Mouse (Mus musculus) hindbrain, embryonic 11.5 days (tissue): ENCODE data around the gene Sept8. TPM values are rescaled to one million over a fixed set of nuclear protein-coding genes. Genes with fewer than 3 reads are reported as not detected.
A peak's percentile ranks its signal among the peaks of the same experiment; 100 is the strongest.

Source experiments
- ATAC-seq: fragments of 200-750 bp; cut with Nextera tagmentation; 2 replicates; pipeline ENCODE4 v1.8.0; 2017; ENCODE audit warnings: mild to moderate bottlenecking, moderate TSS enrichment, moderate library complexity; ENCODE audit not compliant: low FRiP score
- DNase-seq: peaks from one replicate; pipeline ENCODE4 v3.0.0-alpha.2; 2015; ENCODE audit warnings: low spot score
- H3K27ac ChIP-seq: fragments of 300-500 bp; sonication (generic); 2 replicates; pipeline ENCODE4 v1.5.1; 2014; ENCODE audit warnings: mild to moderate bottlenecking, low read depth, low read length
- H3K27me3 ChIP-seq: fragments of 300-500 bp; sonication (generic); 2 replicates; pipeline ENCODE4 v1.6.1; 2014; ENCODE audit warnings: mild to moderate bottlenecking, low read length, moderate library complexity, mixed read lengths; ENCODE audit not compliant: control insufficient read depth, insufficient read depth
- H3K36me3 ChIP-seq: fragments of 300-500 bp; sonication (generic); 2 replicates; pipeline ENCODE4 v1.6.1; 2014; ENCODE audit warnings: mild to moderate bottlenecking, low read length, moderate library complexity, mixed read lengths; ENCODE audit not compliant: control insufficient read depth, insufficient read depth
- H3K4me1 ChIP-seq: fragments of 300-500 bp; sonication (generic); replicated peaks from 2 replicates; pipeline ENCODE4 v1.6.1; 2014; ENCODE audit warnings: low read length, mixed read lengths; ENCODE audit not compliant: control insufficient read depth, insufficient read depth
- H3K4me2 ChIP-seq: fragments of 300-500 bp; sonication (generic); replicated peaks from 2 replicates; pipeline ENCODE4 v1.6.1; 2014; ENCODE audit warnings: mild to moderate bottlenecking, low read depth, low read length
- H3K4me3 ChIP-seq: fragments of 300-500 bp; sonication (generic); 2 replicates; pipeline ENCODE4 v1.5.1; 2014; ENCODE audit warnings: low read depth, low read length
- H3K9ac ChIP-seq: fragments of 300-500 bp; sonication (generic); 2 replicates; pipeline ENCODE4 v1.6.1; 2014; ENCODE audit warnings: low read depth, low read length
- H3K9me3 ChIP-seq: fragments of 300-500 bp; sonication (generic); 2 replicates; pipeline ENCODE4 v1.6.1; 2016; ENCODE audit warnings: low read length; ENCODE audit not compliant: control insufficient read depth
- WGBS: fragments of 180-500 bp; shearing (Covaris S2); extraction: QIAGEN DNeasy Blood & Tissue Kit; methylation state at CpG from one replicate; pipeline ENCODE4 v1.1.7; 2014; 5-methylcytosine and 5-hydroxymethylcytosine counted together
- polyA plus RNA-seq: library from polyadenylated mRNA; unstranded; fragments of >200 nt; fragmentation: Nextera tagmentation; extraction: Ambion mirVana; gene quantifications from 2 replicates; pipeline ENCODE4 v1.2.1, GENCODE M21; 2014

Gene Sept8
- polyA plus RNA-seq, 1 experiment from 2014 or later, result 13.5 TPM

DNA sequence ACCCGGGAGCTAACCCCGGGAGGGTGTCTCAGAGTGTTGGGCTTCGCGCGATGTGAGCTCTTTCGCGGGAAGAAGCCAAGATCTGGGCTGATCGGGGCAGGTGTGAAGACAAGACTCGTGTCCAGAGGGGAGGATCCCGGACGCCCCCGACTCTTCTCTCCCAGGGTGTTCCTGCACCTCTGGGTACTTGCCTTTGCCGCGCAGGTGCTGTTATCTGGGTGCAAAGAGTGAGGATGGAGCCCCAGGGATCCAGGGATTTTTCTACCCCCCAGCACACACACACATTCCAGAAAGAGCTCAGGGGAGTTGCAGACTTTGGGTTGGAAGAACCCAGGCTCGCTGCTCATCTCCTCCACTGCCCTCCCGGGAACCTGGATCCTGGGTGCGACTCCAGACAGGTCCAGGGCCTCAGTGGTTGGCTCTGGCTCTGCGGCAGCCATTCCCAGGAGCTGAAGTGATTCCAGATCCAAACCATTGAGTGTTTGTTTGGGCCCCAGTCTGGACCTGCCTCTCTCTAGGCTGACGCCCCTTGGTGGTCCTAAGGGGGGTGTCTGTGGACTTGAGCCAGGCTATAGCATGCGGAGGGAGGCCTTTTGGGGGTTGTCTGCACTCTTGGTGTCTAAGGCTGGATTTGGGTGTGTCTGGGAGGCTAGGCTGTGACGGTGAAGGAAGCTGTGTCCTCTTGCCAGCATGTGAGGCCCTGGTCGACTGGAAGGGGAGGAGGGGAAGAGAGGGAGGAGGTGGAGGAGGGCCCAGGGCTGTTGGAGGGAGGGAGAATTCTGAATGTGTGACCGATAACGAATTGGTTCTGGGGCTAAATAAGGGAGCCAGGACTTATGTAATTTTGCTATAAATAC, 1.3 kb downstream of the Sept8 start:
- ATAC-seq (peak; percentile 53), DNase-seq (peak; percentile 61)
- Histone ChIP-seq H3K4me2 (peak overlapping the region; percentile 84), H3K27me3 (peaks cover 15% of the 10 kb centered on the region), H3K4me3 (peak overlapping the region; percentile 79), H3K9me3 (no peaks in the 10 kb centered on the region), H3K27ac (no peak overlapping the region), H3K9ac (peak overlapping the region; percentile 80), H3K36me3 (no peaks in the 10 kb centered on the region), H3K4me1 (peaks cover 3% of the 10 kb centered on the region)
- WGBS, result 5% methylated on average over 24 of the region's 24 CpGs

DNA sequence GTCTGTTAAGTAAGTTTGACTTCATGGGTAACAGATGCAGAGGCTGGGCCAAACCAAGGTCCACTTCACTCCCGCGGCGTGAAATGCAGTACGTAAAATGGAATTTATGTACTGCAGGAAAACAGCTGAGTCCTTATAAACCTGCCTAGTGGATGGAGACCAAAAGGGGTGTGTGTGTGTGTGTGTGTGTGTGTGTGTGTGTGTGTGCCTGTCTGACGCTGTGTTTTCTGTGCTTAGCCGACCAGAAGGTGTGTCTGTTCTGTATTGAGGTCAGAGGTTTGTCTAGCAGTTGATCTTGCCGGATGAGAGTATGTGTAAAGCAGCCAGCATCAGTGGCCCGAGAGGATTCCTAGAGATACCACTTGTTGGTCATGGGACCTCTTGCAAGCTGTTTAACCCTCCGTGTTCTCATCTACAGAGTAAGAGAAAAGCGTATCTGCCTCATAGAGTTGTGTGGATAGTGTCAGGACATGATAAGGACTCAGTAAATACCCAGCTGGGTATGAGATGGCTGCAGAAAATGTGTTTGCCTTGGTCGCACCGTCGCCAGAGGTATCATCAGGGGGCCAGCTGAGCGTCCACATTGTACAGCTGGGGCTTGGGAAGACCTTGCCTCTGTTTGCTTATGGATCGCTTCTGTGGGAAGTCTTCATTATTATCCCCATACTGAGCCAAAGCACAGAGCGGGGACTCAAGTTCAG, 2.2 kb downstream of the Sept8 start:
- Histone ChIP-seq H3K9me3 (no peaks in the 10 kb centered on the region), H3K27me3 (peaks cover 15% of the 10 kb centered on the region), H3K36me3 (no peaks in the 10 kb centered on the region), H3K9ac (no peak overlapping the region), H3K4me1 (peaks cover 3% of the 10 kb centered on the region), H3K27ac (no peak overlapping the region), H3K4me3 (no peak overlapping the region), H3K4me2 (peak overlapping the region; percentile 29; the same call in 1 of the 2 replicates)
- 55% methylated on average over 16 of the region's 16 CpGs for WGBS
- DNase-seq (peak; percentile 20), ATAC-seq (no peak)

DNA sequence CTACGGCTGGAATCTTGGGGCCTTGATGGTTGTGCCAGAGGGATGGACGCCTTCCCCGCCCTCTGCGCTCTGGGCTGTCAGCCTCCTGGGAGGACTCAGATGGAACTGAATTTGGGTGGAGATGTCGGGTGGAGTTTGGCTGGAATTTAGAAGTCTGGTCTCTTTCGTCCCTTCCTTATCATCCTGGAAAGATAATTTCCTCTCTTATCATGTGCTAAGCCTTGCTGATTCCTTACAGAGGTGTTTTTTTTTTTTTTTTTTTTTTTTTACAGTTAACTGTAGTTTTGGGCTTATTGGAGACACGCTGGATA, 2.7 kb downstream of the Sept8 start:
- no peak overlapping the region for H3K27ac ChIP-seq
- H3K9ac ChIP-seq, result no peak overlapping the region
- peaks cover 15% of the 10 kb centered on the region for H3K27me3 ChIP-seq
- ATAC-seq, result no peak
- no peak overlapping the region for H3K4me3 ChIP-seq
- H3K4me2 ChIP-seq, result no peak overlapping the region
- 85% methylated on average over 7 of the region's 7 CpGs for WGBS
- DNase-seq, result no peak
- H3K36me3 ChIP-seq, result no peaks in the 10 kb centered on the region
- no peaks in the 10 kb centered on the region for H3K9me3 ChIP-seq
- peaks cover 3% of the 10 kb centered on the region for H3K4me1 ChIP-seq

DNA sequence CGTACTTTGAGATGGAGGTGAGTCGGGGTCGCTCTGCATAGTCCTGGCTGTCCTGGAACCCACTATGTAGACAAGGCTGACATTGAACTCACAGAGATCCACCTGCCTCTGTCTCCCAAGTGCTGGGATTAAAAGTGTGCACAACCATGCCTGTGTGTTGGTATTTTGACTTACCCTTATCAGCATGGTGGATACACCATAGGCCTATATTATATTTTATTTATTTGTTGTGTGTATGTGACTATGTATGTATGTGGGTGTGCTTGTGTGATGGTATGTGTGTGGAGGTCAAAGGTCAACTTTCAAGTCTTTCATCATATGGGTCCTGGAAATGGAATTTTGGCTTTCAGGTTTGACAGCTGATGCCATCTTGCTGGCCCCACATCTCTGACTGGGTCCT, 3.3 kb downstream of the Sept8 start:
- peaks cover 3% of the 10 kb centered on the region for H3K4me1 ChIP-seq
- no peak overlapping the region for H3K4me2 ChIP-seq
- DNase-seq (no peak), ATAC-seq (no peak)
- H3K9me3 ChIP-seq, result no peaks in the 10 kb centered on the region
- no peak overlapping the region for H3K4me3 ChIP-seq
- H3K27me3 ChIP-seq, result peaks cover 15% of the 10 kb centered on the region
- no peaks in the 10 kb centered on the region for H3K36me3 ChIP-seq
- H3K9ac ChIP-seq, result no peak overlapping the region
- WGBS, result 99% methylated on average over 3 of the region's 3 CpGs
- H3K27ac ChIP-seq, result no peak overlapping the region

DNA sequence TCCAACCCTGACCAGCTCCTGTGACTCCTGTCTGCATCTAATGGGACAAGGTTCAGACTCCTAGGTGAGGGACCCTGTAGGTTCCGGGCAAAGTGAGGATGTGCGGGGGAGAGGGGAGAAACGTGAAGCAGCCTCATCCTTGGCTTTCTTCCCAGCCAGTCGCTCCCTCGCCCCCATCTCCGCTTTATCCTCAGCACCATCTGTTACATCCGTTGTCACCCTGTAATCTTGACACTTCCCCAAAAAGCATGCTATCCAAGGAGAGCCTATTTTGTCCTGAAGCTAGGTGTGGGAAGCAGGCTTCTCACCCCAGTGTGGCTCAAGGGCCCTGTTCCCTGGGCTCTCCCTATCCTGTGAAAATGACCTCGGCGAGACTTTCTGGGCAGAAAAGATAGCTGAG, 3.9 kb downstream of the Sept8 start:
- no peak for DNase-seq
- Histone ChIP-seq H3K27ac (no peak overlapping the region), H3K4me1 (peaks cover 3% of the 10 kb centered on the region), H3K4me2 (no peak overlapping the region), H3K9me3 (no peaks in the 10 kb centered on the region), H3K9ac (no peak overlapping the region), H3K27me3 (peaks cover 14% of the 10 kb centered on the region), H3K36me3 (no peaks in the 10 kb centered on the region), H3K4me3 (no peak overlapping the region)
- 67% methylated on average over 9 of the region's 9 CpGs for WGBS
- ATAC-seq, result no peak

DNA sequence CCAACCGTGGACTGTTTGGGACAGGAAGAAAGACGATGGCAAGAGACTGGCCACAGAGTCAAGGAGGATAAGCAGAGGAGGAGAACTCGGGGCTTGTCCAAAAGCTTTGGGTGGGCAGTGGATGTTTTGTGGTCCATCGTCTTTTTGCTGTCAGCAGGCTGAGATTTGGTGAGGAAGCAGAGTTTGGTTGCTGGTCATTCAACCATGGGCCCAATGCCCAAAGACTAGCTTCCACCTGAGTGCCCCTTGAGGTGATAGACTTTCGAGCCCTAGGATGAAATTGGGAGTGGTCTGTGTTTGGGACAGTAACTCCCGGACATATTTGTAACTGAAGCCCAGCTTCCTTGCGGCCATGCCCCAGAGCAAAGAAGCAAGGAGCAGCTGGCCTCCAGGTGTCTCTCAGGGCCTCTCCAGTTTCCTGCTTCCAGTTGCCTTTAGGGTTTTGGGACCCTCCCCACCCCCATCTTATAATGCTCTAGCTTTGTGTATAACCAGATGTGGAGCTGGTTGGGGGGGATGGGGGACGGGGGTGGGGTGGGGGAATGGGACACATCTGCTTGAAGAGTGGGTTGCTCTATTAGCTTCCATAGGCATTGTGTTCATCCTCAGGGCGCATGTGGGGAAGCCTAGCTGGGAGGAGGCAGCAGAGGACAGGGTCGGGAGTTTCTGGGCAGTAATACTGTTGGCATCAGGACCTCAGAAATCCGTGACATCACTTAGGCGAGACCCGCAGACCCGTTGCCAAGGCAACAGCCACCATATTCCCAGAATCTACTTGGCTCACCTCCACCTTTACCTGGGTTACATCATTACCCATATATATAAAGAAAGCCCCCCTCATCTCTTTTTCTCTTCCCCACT, 4.7 kb downstream of the Sept8 start:
- no peaks in the 10 kb centered on the region for H3K9me3 ChIP-seq
- H3K36me3 ChIP-seq, result no peaks in the 10 kb centered on the region
- no peak overlapping the region for H3K4me2 ChIP-seq
- no peak overlapping the region for H3K27ac ChIP-seq
- 80% methylated on average over 14 of the region's 14 CpGs for WGBS
- no peak overlapping the region for H3K4me3 ChIP-seq
- no peak overlapping the region for H3K9ac ChIP-seq
- ATAC-seq (no peak), DNase-seq (no peak)
- H3K4me1 ChIP-seq, result peaks cover 3% of the 10 kb centered on the region
- H3K27me3 ChIP-seq, result peaks cover 6% of the 10 kb centered on the region

DNA sequence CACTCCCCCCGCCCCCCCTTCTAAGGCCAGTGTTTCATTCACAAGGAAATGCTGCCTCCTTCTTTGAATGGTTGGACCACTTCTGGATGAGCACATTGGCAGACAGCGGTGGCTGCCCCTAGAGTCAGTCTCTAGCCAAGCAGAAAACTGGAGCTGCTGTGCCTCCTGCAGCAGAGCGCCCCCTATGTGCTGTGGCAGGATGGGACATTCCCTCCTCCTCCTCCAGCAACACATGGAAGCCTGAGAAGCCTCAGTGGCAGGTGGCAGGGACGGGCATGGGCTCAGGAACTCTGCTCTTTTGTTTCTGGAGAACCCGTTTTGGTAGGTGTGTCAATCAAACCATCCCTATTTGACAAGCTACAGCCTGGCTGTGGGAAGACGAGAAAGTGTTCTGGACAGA, 5.8 kb downstream of the Sept8 start:
- H3K9ac ChIP-seq, result no peak overlapping the region

DNA sequence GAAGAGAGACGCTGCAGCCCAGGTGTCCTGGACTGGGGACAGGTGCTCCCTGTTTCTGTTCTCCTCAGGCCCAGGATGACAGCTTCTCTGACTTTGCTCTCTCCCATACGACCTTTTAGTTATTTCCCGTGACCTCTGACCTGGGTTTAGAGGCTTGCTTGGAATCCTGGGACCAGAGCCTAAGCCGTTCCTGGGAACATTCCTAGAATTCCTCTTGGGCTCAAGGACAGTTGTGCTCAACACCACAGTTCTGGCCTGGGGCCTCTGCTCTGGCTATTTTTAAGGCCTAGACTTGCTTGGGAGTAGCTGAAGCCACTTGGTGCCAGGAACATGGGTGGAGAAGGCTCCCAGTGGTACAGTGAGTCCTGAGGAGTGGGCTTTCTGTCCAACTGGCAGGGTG, 6.4 kb downstream of the Sept8 start:
- H3K9me3 ChIP-seq, result no peaks in the 10 kb centered on the region
- H3K27ac ChIP-seq, result no peak overlapping the region
- no peak for DNase-seq
- no peak for ATAC-seq
- H3K4me1 ChIP-seq, result peaks cover 2% of the 10 kb centered on the region
- 49% methylated on average over 4 of the region's 4 CpGs for WGBS
- no peak overlapping the region for H3K4me2 ChIP-seq
- no peak overlapping the region for H3K4me3 ChIP-seq
- no peak overlapping the region for H3K9ac ChIP-seq
- no peaks in the 10 kb centered on the region; the same call in none of the 2 replicates for H3K27me3 ChIP-seq
- H3K36me3 ChIP-seq, result no peaks in the 10 kb centered on the region

More for the DNA sequence above, 5.8 kb downstream of the Sept8 start:
- no peaks in the 10 kb centered on the region for H3K36me3 ChIP-seq
- DNase-seq (no peak), ATAC-seq (no peak)
- H3K27ac ChIP-seq, result no peak overlapping the region
- H3K4me2 ChIP-seq, result no peak overlapping the region
- peaks cover under 1% of the 10 kb centered on the region for H3K27me3 ChIP-seq
- peaks cover 3% of the 10 kb centered on the region for H3K4me1 ChIP-seq
- 70% methylated on average over 6 of the region's 6 CpGs for WGBS
- H3K9me3 ChIP-seq, result no peaks in the 10 kb centered on the region
- no peak overlapping the region for H3K4me3 ChIP-seq
